Mouse (Mus musculus): ENCODE results near the gene Casd1.

- TF ChIP-seq CTCF (conservative IDR thresholded peaks at IDR 0.05; ENCODE audit: low read length) (no peak), NANOG (IDR thresholded peaks at IDR 0.05; ENCODE audit: borderline replicate concordance, low read length) (no peak)
These were observed 64.5 kb downstream of the Casd1 start for GRCm38 (mm10) chr6:4665154-4665553.

Data from E14TG2a.4 (cell line).